Mouse (Mus musculus) lung, adult 2 months (tissue): ENCODE data around the gene Gorasp1. TPM values are rescaled to one million over a fixed set of nuclear protein-coding genes. Genes with fewer than 3 reads are reported as not detected.

Source experiments
- DNase-seq: peaks from one replicate; pipeline ENCODE4 v3.0.0; 2022
- H3K4me1 ChIP-seq: fragments of 200-500 bp; 2 replicates; pipeline ENCODE4 v1.6.1; 2011; ENCODE audit warnings: low read length; ENCODE audit not compliant: control insufficient read depth, insufficient read depth
- H3K4me3 ChIP-seq: fragments of 200-500 bp; replicated peaks from 2 replicates; pipeline ENCODE3; 2011; ENCODE audit warnings: low read depth, mild to moderate bottlenecking, control low read depth, low read length; ENCODE audit errors: extremely low read depth
- CTCF ChIP-seq: fragments of 200-500 bp; IDR thresholded peaks from 2 replicates; pipeline ENCODE4 v1.5.1; 2011; ENCODE audit warnings: mild to moderate bottlenecking, low read length, control low read depth; ENCODE audit not compliant: insufficient read depth
- POLR2A ChIP-seq: fragments of 200-500 bp; IDR thresholded peaks from 2 replicates; pipeline ENCODE4 v1.6.1; 2011; ENCODE audit warnings: low read depth, mild to moderate bottlenecking, control low read depth, low read length, borderline replicate concordance; ENCODE audit errors: extremely low read depth
- WGBS: fragments of 180-500 bp; shearing (Covaris S2); methylation state at CpG from one replicate; pipeline ENCODE4 v1.1.7; 2018; 5-methylcytosine and 5-hydroxymethylcytosine counted together
- polyA plus RNA-seq: library from polyadenylated mRNA; depleted of rRNA; stranded (reverse); fragments of >200 nt; gene quantifications from 2 replicates; pipeline ENCODE4 v1.2.3, GENCODE M21; 2012

The Gorasp1 gene
- polyA plus RNA-seq, 1 experiment = 16.2 TPM

GRCm38 (mm10) chr9:119962216-119962615 lies 24.9 kb upstream of the Gorasp1 start:
- Histone ChIP-seq H3K4me3 (no peak overlapping the region), H3K4me1 (0 out of 2 replicates have a peak, but pooled peaks cover 2% of the 10 kb centered on the region)
- DNase-seq = no peak
- 63% methylated on average over 4 of the region's 4 CpGs for WGBS
- TF ChIP-seq CTCF (no peak), POLR2A (no peak)

- DNase-seq = no peak
- Histone ChIP-seq H3K4me1 (0 out of 2 replicates have a peak, but pooled peaks cover 2% of the 10 kb centered on the region), H3K4me3 (no peak overlapping the region)
- 57% methylated on average over 9 of the region's 9 CpGs for WGBS
- no peak for TF ChIP-seq POLR2A
- TF ChIP-seq CTCF = no peak
These were observed 21.5 kb upstream of the Gorasp1 start for GRCm38 (mm10) chr9:119958835-119959234.

- DNase-seq = no peak
- no peak overlapping the region for H3K4me3 ChIP-seq
- 77% methylated on average over 9 of the region's 9 CpGs for WGBS
- no peaks in the 10 kb centered on the region for H3K4me1 ChIP-seq
- TF ChIP-seq CTCF (no peak), POLR2A (no peak)
These were observed 14.0 kb upstream of the Gorasp1 start for GRCm38 (mm10) chr9:119951388-119951787.

GRCm38 (mm10) chr9:119950434-119950833 lies 13.1 kb upstream of the Gorasp1 start:
- H3K4me3 ChIP-seq = no peak overlapping the region
- no peaks in the 10 kb centered on the region for H3K4me1 ChIP-seq
- WGBS = 40% methylated on average over 6 of the region's 6 CpGs
- TF ChIP-seq CTCF = no peak
- TF ChIP-seq POLR2A = no peak
- DNase-seq = no peak

- DNase-seq = no peak
- Histone ChIP-seq H3K4me3 (no peak overlapping the region), H3K4me1 (no peaks in the 10 kb centered on the region)
- 34% methylated on average over 3 of the region's 3 CpGs for WGBS
- TF ChIP-seq POLR2A (no peak), CTCF (no peak)
These were observed 11.4 kb upstream of the Gorasp1 start for GRCm38 (mm10) chr9:119948804-119949203.

- no peak for DNase-seq
- TF ChIP-seq POLR2A (no peak), CTCF (peak; percentile 32; the same call in 1 of the 2 replicates)
- 68% methylated on average over 12 of the region's 12 CpGs for WGBS
These were observed 8.0 kb upstream of the Gorasp1 start for GRCm38 (mm10) chr9:119945173-119945900.

GRCm38 (mm10) chr9:119943326-119943725 lies 6.0 kb upstream of the Gorasp1 start:
- Histone ChIP-seq H3K4me1 (no peaks in the 10 kb centered on the region), H3K4me3 (no peak overlapping the region)
- WGBS = 83% methylated on average over 1 of the region's 1 CpGs
- TF ChIP-seq POLR2A = no peak
- no peak for TF ChIP-seq CTCF
- DNase-seq = no peak

More at GRCm38 (mm10) chr9:119945173-119945900, 8.0 kb upstream of the Gorasp1 start:
- Histone ChIP-seq H3K4me3 (no peak overlapping the region), H3K4me1 (no peaks in the 10 kb centered on the region)

- TF ChIP-seq POLR2A = no peak
- DNase-seq = no peak
- Histone ChIP-seq H3K4me1 (no peaks in the 10 kb centered on the region), H3K4me3 (no peak overlapping the region)
- WGBS = 74% methylated on average over 14 of the region's 14 CpGs
These were observed 4.5 kb upstream of the Gorasp1 start for GRCm38 (mm10) chr9:119941861-119942260.

- Histone ChIP-seq H3K4me3 (no peak overlapping the region), H3K4me1 (peaks cover 2% of the 10 kb centered on the region; the same call in 1 of the 2 replicates)
- 61% methylated on average over 5 of the region's 5 CpGs for WGBS
- DNase-seq = no peak
- TF ChIP-seq CTCF (no peak), POLR2A (no peak)
These were observed 4.0 kb upstream of the Gorasp1 start for GRCm38 (mm10) chr9:119941407-119941806.

- DNase-seq = no peak
- peaks cover 5% of the 10 kb centered on the region; the same call in 1 of the 2 replicates for H3K4me1 ChIP-seq
- 70% methylated on average over 10 of the region's 10 CpGs for WGBS
- no peak overlapping the region for H3K4me3 ChIP-seq
- TF ChIP-seq CTCF (no peak), POLR2A (no peak)
These were observed 2.3 kb upstream of the Gorasp1 start for GRCm38 (mm10) chr9:119939646-119940045.
